Mouse (Mus musculus) lung, postnatal 10 days (tissue): ENCODE data around the gene Crebbp.
"Not testable (repeated sequence)": the region's sequence is repeated elsewhere in the genome, so short reads cannot be mapped to it uniquely, and the experiment has no call there.

ENCODE experiments used
- DNase-seq: peaks from one replicate; pipeline ENCODE4 v3.0.0; 2021

Gene Crebbp

GRCm38 (mm10) chr16:4213799-4214551, at the start of gene Crebbp:
Gene Crebbp, minus strand, starts transcription at chr16:4213997.
- peak; percentile 92 for DNase-seq

GRCm38 (mm10) chr16:4263486-4263885, 49.7 kb upstream of the Crebbp start:
- DNase-seq, result no peak

- no peak for DNase-seq
Observed at GRCm38 (mm10) chr16:4257546-4257945, 43.7 kb upstream of the Crebbp start.

- no peak for DNase-seq
Observed at GRCm38 (mm10) chr16:4248791-4249190, 35.0 kb upstream of the Crebbp start.

GRCm38 (mm10) chr16:4245241-4245640, 31.4 kb upstream of the Crebbp start:
- DNase-seq, result not testable (repeated sequence)

GRCm38 (mm10) chr16:4236131-4236530, 22.3 kb upstream of the Crebbp start:
- no peak for DNase-seq

GRCm38 (mm10) chr16:4235587-4235986, 21.8 kb upstream of the Crebbp start:
- DNase-seq, result no peak

GRCm38 (mm10) chr16:4225841-4226240, 12.0 kb upstream of the Crebbp start:
- no peak for DNase-seq

- DNase-seq, result no peak
Observed at GRCm38 (mm10) chr16:4214631-4215240, 939 bp upstream of the Crebbp start.

- peak; percentile 80 for DNase-seq
Observed at GRCm38 (mm10) chr16:4212963-4213798, 616 bp downstream of the Crebbp start.

- no peak for DNase-seq
Observed at GRCm38 (mm10) chr16:4212167-4212962, 1.4 kb downstream of the Crebbp start.

- no peak for DNase-seq
Observed at GRCm38 (mm10) chr16:4210290-4210689, 3.5 kb downstream of the Crebbp start.

- no peak for DNase-seq
Observed at GRCm38 (mm10) chr16:4203592-4203991, 10.2 kb downstream of the Crebbp start.

GRCm38 (mm10) chr16:4199995-4200394, 13.8 kb downstream of the Crebbp start:
- no peak for DNase-seq

GRCm38 (mm10) chr16:4199566-4199965, 14.2 kb downstream of the Crebbp start:
- DNase-seq, result no peak

- DNase-seq, result no peak
Observed at GRCm38 (mm10) chr16:4198004-4198403, 15.8 kb downstream of the Crebbp start.

- DNase-seq, result no peak
Observed at GRCm38 (mm10) chr16:4190166-4190565, 23.6 kb downstream of the Crebbp start.

- DNase-seq, result no peak
Observed at GRCm38 (mm10) chr16:4175134-4175533, 38.7 kb downstream of the Crebbp start.

- no peak for DNase-seq
Observed at GRCm38 (mm10) chr16:4169530-4169929, 44.3 kb downstream of the Crebbp start.

- peak; percentile 3 for DNase-seq
Observed at GRCm38 (mm10) chr16:4168476-4168875, 45.3 kb downstream of the Crebbp start.

GRCm38 (mm10) chr16:4160898-4161247, 52.9 kb downstream of the Crebbp start:
- DNase-seq, result peak; percentile 8

- DNase-seq, result peak; percentile 79
Observed at GRCm38 (mm10) chr16:4160246-4160897, 53.4 kb downstream of the Crebbp start.
